Mouse (Mus musculus) lung, adult 18-20 months (tissue): ENCODE data around the gene 4931428L18Rik.
"Not testable (repeated sequence)": the region's sequence is repeated elsewhere in the genome, so short reads cannot be mapped to it uniquely, and the experiment has no call there.

Source experiments
- DNase-seq, 2 experiments: peaks; one replicate each; pipeline ENCODE4 v3.0.0; 2022; ENCODE audit warnings: mixed read lengths in 2 of 2

4931428L18Rik gene

DNA sequence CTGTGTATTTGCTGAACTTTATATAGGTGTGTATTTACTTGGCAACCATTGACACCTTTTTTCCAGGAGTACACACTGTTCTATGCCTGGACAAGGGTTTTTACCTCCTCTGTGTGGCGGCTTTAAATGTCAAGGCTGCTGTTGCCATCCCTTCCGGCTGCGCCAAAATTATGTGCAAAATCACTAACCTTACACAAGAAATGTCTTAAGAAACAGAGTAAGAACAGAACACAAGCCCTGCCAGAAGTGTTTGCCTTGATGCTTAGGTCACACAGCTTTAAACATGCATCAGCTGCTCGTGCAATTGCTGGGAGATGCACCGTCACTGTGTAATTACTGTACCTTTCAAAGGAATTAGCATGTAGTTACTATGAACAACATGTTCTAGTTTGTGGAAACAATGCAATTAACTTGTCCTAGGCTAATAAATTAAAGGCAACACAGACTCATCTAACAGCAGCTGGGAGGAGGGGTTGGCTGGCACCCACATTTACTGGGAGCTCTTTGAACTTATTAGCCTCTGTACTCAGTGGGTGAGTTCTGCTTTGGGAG, 171.0 kb downstream of the 4931428L18Rik start:
- peak; percentile 26 to 62 for DNase-seq

DNA sequence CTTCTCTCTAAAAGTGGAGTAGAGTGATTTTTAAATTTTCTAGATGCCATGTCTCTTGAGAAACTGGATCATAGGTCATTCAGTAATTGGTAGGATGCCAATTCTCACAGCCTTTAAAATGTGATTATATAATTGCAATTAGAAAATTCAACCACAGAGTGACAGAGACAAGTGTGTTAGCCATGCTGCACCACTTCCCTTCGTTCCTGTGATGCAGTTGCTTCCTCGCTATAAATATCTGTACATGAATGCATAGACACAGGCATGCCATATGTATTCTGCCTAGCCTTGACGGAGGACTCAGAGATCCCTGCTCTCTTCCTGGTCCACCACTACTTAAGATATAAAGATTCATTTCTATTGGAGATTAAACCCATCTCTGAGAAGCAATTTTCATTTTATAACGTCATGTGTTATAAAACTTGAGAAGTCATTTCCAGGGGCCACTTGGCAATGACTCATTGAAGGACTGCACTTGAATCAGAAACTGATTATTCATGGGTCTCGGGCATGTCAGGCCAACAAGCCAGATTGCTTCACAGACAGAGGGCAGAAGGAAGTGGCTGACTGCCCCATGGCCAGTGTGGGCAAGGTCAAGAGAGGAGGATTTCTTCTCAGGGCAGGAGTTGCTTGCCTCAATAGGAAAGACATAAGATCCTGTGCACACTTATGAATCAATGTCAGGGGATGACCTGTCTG, 172.4 kb downstream of the 4931428L18Rik start:
- DNase-seq = peak; percentile 77 to 83

DNA sequence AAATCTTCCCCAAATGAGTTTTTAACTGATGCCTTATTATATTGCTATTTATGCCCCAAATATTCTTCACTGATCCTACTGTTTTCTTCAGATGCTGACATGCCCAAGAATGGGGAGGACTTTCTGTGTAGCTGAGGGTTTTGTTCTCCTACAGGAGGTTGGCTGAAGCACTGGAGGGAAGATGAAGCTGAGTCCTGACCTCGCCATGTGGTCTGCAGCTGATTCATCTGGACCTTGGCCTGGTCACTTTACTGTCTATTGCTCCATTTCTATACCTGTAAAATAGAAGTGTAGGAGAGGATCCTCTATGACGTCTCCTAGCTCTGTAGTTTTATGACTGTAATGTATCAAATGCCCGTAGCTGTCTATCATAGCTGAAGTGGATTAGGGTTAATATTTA, 179.3 kb downstream of the 4931428L18Rik start:
- no peak for DNase-seq

DNA sequence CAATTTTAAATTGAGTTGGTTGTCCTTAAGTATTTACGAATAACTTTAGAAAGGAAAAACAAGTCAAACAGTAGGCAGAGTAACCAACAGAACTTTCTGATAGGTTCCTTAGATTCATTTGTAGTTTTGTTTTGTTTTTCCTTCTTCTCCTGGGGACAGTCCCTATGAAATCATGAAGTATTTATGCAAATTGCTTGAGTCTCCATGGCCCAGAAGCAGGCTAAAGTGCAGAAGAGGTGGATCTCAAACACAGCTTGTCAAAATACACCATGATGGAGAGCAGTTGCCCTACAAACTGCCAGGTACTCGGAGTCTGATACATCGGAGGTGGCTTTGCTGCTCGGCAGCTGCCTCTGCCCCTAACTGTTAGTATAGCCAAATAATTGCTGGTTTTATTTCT, 179.7 kb downstream of the 4931428L18Rik start:
- no peak for DNase-seq

DNA sequence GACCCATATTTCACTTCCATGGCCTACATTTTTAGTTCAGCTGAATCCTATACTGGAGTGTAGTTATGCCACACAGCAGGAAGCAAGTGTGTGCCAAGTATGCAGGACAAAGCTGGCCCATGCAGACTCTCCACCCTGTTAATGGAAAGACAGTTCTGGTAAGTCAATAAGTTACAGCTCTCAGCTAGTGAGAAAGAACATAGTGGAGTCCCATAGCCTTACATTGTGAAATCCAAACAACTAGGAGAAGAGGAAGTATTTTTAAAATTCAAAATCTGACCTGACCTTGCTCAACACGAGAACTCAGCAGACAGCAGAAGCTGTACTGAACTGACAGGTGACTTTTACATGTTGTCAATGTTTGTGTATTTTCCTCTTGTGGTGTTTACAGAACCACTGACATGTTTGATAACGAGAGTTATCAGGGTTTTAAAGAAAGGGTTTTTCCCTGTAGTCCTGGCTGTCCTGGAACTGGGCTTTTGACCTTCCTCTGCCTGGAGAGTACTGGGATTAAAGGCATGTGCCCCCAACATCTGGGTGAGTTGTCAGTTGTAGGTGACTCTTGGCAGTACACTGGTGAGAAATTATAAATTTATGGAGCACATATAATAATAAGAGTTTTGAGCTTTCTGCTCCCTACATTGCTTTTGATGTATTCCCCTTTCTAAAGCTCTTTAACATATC, 188.5 kb downstream of the 4931428L18Rik start:
- DNase-seq = peak; percentile 55 to 69

DNA sequence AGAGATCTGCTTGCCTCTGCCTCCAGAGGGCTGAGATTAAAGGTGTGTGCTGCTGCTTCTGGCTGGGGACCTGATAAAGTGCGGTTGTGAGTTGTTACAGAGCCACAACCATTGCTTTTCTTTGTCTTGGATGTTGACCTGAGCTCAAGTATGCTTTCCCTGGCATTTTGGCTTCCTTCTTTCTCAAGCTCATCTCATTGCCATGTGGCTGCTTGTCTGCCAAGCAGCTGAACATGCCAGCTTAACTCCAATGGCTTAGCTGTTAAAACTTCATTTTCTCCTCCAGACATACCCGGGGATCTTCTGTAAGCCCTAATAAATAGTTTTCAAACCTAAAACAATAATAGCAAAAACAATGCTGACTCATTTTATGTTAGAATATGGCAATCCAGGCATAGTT, 190.1 kb downstream of the 4931428L18Rik start:
- no peak for DNase-seq

DNA sequence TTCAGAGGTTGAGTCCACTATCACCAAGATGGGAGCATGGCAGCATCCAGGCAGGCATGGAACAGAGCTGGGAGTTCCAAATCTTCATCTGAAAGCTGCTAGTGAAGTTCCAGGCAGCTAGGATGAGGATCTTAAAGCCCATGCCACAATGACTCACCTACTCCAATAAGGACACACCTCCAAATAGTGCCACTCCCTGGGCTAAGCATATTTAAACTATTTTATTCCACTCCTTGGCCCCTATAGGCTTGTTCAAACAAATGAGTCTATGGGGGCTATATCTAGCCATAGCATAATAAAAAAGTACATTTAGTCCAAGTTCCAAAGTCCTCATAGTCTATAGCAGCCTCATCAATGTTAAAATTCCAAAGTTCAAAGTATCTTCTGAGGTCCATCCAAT, 199.3 kb downstream of the 4931428L18Rik start:
- DNase-seq = no peak

DNA sequence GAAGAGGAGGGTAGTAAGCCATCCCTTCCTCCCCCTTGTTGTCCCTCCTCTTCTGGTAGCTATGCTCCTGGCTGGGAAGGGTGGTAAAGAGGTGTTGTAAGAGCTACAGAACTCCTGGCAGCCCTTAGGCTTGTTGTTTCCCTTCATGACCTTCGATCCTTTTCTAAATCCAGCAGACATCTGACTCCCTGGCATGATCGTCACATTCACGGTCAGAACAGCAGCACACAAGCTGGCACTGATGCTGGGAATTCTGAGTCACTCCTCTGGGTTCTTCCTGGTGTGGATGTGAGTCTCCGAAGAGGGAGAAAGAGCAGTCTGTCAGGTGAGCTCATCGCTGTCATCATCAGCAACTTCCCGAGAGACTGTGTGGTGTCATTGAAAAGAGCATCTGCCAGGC, 203.2 kb downstream of the 4931428L18Rik start:
- peak; percentile 45 to 68 for DNase-seq

DNA sequence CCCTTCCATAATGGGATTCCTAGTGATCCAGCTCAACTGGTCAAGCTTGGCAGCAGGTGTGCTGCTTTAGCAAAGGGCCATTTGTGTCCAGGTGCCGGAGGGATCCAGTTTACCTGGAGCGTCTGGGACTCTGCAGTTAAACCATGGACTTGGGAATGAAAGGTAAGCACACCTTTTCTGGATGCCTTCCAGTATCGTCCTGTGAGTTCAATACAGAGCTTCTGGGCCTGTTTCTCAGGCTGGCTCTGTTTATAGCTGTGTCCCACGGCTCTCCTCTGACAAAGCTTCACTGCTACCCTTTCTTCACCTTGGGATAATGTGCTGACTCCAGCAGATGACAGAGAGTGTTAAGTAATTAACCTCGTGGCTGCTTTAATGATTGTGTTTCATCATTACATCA, 205.1 kb downstream of the 4931428L18Rik start:
- no peak for DNase-seq

DNA sequence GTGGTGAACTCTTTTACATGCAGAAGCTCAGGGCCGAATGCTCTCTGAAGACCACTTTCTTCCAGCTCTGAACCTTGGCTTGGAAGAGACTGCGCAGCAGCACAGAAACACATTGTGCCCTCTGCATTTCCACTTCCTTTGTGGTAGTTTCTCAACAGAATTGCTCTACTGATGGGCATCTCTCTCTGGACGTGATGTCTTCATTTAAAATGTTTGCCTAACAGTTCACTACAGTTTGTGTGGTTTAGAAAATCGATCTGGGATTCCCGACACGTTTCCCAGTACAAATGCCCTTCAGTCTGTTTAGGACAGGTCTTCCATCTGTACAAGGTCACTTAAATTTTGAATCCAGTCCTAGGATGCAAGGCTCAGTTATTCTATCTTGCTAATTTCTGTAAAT, 206.4 kb downstream of the 4931428L18Rik start:
- DNase-seq = no peak

DNA sequence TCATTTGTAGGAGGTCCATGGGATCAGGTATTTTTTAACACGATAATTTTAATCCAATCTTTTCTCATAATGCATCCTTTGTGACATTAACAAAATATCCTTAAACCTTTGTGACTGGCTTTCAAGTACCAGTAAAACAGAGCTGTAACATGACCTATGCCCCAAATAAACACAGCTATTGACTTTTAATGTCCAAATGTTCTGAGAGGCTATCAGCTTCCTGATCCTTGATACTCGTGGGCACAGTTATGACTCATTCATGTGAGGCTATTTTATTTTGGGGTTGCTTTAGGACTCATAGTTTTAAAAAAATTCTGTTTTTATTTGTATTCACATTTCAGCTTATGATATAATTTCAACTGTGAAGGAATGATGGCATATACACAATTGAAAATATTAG, 207.2 kb downstream of the 4931428L18Rik start:
- no peak for DNase-seq

DNA sequence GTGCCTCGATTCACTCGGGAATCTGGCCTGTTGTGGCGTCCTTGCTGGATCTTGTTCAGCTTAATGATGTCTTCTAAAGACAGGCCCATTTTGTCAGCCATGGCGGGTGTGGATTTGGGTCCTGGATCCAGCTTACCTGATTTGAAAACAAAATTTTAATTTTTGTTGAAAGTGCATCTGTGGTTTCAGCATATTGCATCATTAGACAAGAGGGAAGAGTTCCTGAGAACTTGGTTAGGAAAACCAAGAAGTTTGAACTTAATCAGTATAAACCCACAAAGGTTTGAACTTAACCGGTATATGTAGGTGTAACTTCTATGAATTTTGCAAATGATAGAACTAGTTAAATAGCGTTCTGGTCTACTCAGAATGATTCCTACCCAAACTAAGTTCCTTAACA, 244.6 kb downstream of the 4931428L18Rik start, which contains the start of gene AC153137.1:
TSS of gene AC153137.1 (minus strand) at position 101 of the 400 bp plus-strand sequence.
- not testable (repeated sequence) for DNase-seq

DNA sequence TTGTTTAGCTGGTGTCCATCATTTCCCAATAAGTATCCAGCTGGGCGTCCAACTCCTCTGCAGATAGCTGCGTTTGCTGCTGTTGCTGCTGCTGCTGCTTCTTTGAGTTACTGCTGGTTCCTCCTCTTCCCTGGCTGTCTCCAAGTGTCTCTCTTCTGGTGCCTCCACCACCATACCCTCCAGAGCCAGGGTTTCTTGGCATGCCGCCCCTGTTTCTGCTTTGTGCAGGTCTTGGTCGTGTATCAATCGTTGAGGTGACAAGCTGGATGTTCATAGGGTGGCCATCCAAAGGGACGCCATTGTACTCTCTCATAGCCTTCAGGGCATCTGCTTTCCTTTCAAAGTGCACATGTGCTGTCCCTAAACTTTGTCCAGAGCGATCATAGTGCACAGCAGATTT, 245.2 kb downstream of the 4931428L18Rik start:
- not testable (repeated sequence) for DNase-seq

DNA sequence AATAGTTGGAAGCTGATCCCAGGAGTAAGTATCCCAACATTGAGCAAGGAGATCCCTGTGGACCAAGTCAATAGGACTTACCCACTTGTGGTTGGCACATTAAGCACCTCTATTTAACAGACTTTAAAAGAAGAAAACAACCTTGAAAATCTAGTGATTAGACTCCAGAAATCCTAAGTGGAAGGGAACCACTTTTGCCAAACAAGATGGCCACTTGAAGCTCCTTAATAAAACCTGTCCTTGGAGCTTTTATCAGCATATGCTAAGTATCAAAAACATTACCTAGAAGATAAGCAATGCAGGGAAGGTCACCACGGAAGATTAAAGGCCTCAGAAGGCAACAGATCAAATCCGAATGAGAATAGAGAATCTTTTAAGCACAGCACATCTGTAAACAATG, 270.7 kb downstream of the 4931428L18Rik start:
- DNase-seq = no peak

DNA sequence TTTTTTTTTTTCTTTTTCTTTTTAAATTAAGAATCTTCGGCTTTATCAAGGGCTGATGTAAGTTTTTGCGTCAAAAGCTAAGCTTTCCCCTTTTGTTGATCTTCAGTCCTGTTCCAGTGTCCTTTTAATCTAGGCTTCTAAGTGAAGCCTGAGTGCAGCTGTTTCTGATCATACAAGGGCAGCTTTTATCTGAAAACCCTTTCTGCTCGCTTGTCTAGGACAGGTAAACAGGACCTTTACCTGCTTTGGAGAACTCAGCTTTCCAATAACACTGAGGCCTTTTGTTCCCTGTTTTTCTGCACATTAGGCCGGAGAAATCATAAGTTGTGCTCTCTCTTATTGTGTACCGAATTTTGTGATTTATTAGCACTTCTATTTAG, 272.0 kb downstream of the 4931428L18Rik start:
- DNase-seq = no peak

DNA sequence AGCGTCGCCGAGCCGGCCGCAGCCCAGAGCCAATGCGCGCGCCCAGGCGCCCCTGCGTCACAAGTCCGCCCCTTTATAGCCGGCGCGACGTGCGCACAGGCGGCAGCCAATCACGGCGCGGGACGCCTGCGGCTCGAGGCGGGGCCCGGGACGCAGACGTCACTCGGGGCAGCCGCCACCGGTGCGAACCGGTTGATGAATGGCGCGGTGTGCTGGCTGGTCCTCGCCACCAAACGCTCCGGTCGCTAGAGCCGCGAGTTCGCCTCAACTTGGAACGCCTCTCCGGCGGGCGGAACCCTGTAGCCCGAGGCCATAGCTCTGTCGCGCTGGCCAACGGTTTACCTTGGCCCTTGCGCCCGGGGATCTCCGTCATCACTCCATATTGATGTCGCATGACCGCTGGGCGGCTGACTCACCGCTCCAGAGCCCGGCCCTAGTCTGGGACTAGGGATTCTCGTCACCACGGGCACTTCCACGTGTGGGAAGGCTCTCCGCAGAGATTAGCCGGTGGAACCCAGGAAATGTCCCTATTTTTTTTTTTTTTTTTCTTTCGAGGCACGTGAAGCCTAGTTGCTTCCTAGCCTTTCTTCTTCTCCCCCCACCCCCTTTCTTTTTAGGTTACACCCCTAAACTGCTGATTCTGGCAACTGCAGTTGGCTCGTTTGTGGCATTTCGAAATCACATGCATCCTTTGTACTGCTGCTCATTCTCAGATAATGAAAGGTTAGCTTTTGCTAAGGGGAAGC, 272.6 kb downstream of the 4931428L18Rik start:
- DNase-seq = peak; percentile 95 to 96

DNA sequence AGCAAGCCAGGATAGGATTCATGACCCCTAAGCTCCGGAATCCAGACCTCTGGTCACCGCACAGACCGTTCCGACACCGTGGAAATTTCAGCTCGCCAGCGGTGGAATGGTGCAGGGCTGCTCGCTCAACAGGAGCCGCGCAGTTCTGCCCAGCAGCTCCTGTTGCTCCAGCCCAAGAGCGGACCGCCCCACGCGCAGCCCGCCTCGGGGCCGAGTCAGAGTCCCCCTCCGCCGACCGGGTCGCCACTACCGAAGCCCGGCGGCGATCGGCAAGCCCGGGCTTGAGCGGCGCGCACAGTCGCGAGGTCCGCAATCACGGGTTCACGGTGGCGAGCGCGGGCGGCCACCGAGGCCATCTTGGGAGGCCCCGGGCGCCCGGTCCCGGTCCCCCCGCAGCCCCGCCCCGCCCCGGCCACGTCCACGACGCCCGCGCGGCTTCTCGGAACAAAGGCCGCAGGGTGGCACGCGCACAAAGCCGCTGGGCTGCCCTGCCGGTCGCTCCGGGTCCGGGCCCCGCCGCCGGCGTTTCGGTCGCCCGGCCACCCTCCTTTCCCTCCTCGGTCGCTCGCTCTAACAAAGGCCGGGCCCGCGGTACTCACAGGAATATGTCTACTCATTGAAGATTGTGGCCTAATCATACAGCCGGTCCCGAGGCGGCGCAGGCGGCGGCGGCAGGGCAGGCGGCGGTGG, 273.4 kb downstream of the 4931428L18Rik start:
- peak; percentile 54 to 63 for DNase-seq

DNA sequence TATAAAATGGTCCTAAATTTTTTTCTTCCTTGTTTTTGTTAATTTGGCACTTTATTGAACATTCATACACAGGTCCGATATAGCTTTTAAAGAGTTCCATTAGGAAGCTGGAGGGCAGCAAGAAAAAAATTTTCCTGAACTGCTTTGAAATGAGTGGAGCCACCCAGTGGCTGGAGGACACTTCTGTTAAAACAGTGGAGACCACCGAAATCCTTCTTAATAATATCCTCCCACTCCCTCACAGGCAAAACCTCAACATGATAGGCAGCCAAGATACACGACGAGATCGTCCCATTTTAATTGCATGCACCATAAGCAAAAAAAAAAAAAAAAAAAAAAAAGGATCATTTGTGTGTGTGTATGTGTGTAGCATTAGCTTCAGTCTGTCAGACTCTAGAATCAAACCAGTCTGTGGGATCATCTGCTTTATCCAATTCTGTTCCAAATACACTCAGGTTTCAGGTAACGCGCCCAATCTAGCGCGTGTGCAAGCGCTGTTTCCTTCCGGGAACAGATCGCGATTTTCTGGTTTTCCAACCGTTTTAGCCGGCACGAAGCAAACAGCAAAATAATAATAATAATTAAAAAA, 274.0 kb downstream of the 4931428L18Rik start:
- peak; percentile 17 to 38 for DNase-seq
